8 mouse cellular contexts compared by ENCODE assay signal in the genomic region with DNA sequence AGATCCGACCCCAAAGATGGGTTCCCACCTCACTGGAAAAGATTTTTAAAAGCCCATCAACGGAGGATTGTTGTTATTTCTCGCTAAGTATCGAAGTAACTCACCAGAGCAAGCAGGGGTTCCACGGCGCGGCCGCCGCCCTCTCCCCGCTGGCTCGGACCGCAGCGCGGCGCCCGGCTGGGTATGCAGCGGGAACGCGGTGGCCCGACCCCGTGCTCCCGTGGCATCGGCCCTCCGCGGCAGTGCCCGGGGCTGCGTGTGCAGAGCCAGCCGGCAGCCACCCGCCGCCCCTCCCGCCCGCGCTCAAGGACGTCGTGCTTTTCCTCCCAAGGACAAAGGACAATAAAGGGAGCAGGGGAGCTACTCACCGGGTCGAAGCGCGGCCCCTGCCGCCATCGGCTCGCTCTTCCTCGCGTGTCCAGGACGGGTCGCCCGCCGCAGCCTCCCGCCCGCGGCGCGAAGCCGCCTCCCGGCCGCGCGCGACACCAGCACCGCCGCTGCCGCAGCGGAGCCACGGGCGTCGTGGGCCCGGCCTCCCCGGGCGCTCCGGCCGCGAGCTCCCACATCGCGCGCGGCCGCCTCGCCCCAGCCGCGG. TPM values are rescaled to one million over a fixed set of nuclear protein-coding genes. Genes with fewer than 3 reads are reported as not detected.
DNase-seq lines count a peak whose midpoint lies in the region; ATAC-seq and TF ChIP-seq lines count a peak whose summit lies in the region.

No protein-coding gene starts in this region.

- H3K4me3 ChIP-seq in bone marrow macrophage, adult 2 months (ENCODE audit: insufficient read depth, low read length) = peak overlapping the region; percentile 94
- H3K4me3 ChIP-seq in forebrain, embryonic 12.5 days (replicated peaks) = peak overlapping the region; percentile 95
- H3K4me3 ChIP-seq in hindbrain, embryonic 15.5 days = peak overlapping the region; percentile 86
- H3K4me3 ChIP-seq in limb, embryonic 13.5 days = peak overlapping the region; percentile 100

- ATAC-seq in forebrain, embryonic 12.5 days (ENCODE audit: low FRiP score) = peak; percentile 32
- 0 out of 2 replicates have a peak, but pooled peaks have one; percentile 0 for ATAC-seq in hindbrain, embryonic 15.5 days (ENCODE audit: low FRiP score, low read depth)
- no peak for ATAC-seq in limb, embryonic 13.5 days (ENCODE audit: low FRiP score, low read depth)

- TF ChIP-seq CTCF in bone marrow macrophage, adult 2 months (IDR thresholded peaks at IDR 0.05; ENCODE audit: low read depth, low read length) = no peak

- peaks cover 9% of the 10 kb centered on the region; the same call in 1 of the 2 replicates for H3K4me1 ChIP-seq in bone marrow macrophage, adult 2 months (ENCODE audit: control insufficient read depth, insufficient read depth, low read length)
- peaks cover 18% of the 10 kb centered on the region for H3K4me1 ChIP-seq in forebrain, embryonic 12.5 days
- H3K4me1 ChIP-seq in hindbrain, embryonic 15.5 days (replicated peaks) = peaks cover 11% of the 10 kb centered on the region
- peaks cover 12% of the 10 kb centered on the region for H3K4me1 ChIP-seq in limb, embryonic 13.5 days

- no peaks in the 10 kb centered on the region for H3K9me3 ChIP-seq in forebrain, embryonic 12.5 days
- H3K9me3 ChIP-seq in hindbrain, embryonic 15.5 days = no peaks in the 10 kb centered on the region
- H3K9me3 ChIP-seq in limb, embryonic 13.5 days = no peaks in the 10 kb centered on the region

- peak overlapping the region; percentile 100 for H3K9ac ChIP-seq in forebrain, embryonic 12.5 days
- peak overlapping the region; percentile 100 for H3K9ac ChIP-seq in hindbrain, embryonic 15.5 days
- H3K9ac ChIP-seq in limb, embryonic 13.5 days = peak overlapping the region; percentile 100

- H3K4me2 ChIP-seq in forebrain, embryonic 12.5 days = peak overlapping the region; percentile 19; the same call in 1 of the 2 replicates
- peak overlapping the region; percentile 59; the same call in 1 of the 2 replicates for H3K4me2 ChIP-seq in hindbrain, embryonic 15.5 days
- H3K4me2 ChIP-seq in limb, embryonic 13.5 days (replicated peaks) = 0 out of 2 replicates have a peak overlapping the region, but pooled peaks have one; percentile 50

- TF ChIP-seq POLR2A in bone marrow macrophage, adult 2 months (IDR thresholded peaks at IDR 0.05; ENCODE audit: borderline replicate concordance, low read depth, low read length) = no peak

- peak; percentile 46 for DNase-seq in layer of hippocampus, adult 11-12 months (ENCODE audit: low spot score)
- no peak for DNase-seq in layer of hippocampus, adult 18-20 months (ENCODE audit: low spot score in 2 of 2)
- DNase-seq in natural killer cell, adult 2 months (ENCODE audit: low spot score in 2 of 2) = peak; percentile 33 to 50
- DNase-seq in thymus, postnatal 0 days (ENCODE audit: low spot score) = peak; percentile 43

- no peaks in the 10 kb centered on the region for H3K36me3 ChIP-seq in forebrain, embryonic 12.5 days (replicated peaks)
- no peaks in the 10 kb centered on the region for H3K36me3 ChIP-seq in hindbrain, embryonic 15.5 days
- no peaks in the 10 kb centered on the region for H3K36me3 ChIP-seq in limb, embryonic 13.5 days

- H3K27me3 ChIP-seq in forebrain, embryonic 12.5 days = no peaks in the 10 kb centered on the region
- no peaks in the 10 kb centered on the region for H3K27me3 ChIP-seq in hindbrain, embryonic 15.5 days
- H3K27me3 ChIP-seq in limb, embryonic 13.5 days = no peaks in the 10 kb centered on the region

- H3K27ac ChIP-seq in bone marrow macrophage, adult 2 months (ENCODE audit: insufficient read depth, low read depth, low read length) = peak overlapping the region; percentile 98
- peak overlapping the region; percentile 100 for H3K27ac ChIP-seq in forebrain, embryonic 12.5 days
- peak overlapping the region; percentile 100 for H3K27ac ChIP-seq in hindbrain, embryonic 15.5 days (replicated peaks)
- H3K27ac ChIP-seq in limb, embryonic 13.5 days = peak overlapping the region; percentile 100

- WGBS in forebrain, embryonic 12.5 days = under 1% methylated on average over 62 of the region's 80 CpGs
- under 1% methylated on average over 60 of the region's 80 CpGs for WGBS in hindbrain, embryonic 15.5 days
- WGBS in limb, embryonic 13.5 days = under 1% methylated on average over 70 of the region's 80 CpGs

RNA-seq across cellular contexts. Expression of a gene that starts 16.1 kb away (rescaled TPM):
- total RNA-seq in layer of hippocampus, adult 18-20 months (2021) = 10 to 100 TPM; 50.7 to 55.7 TPM
- polyA plus RNA-seq in bone marrow macrophage, adult 2 months (2012; ENCODE audit: insufficient read depth, insufficient read length, missing spikeins) = 44.4 and 47.9 TPM in 2 replicates
- 69.4 and 78.8 TPM in 2 replicates for polyA plus RNA-seq in forebrain, embryonic 12.5 days (2016; fragmentation: Nextera tagmentation; extraction: Ambion mirVana)
- polyA plus RNA-seq in hindbrain, embryonic 15.5 days (2015; fragmentation: Nextera tagmentation; extraction: Ambion mirVana) = 34.9 and 37.2 TPM in 2 replicates
- 62.5 and 66.3 TPM in 2 replicates for polyA plus RNA-seq in limb, embryonic 13.5 days (2015; fragmentation: Nextera tagmentation; extraction: Ambion mirVana)
- 52.6 and 64.2 TPM in 2 replicates for polyA plus RNA-seq in thymus, postnatal 0 days (2015; fragmentation: Nextera tagmentation; extraction: Ambion mirVana)

Comparison
In these comparisons a context has a peak if more than half of its experiments do, and no peak if none do; other contexts are left out.
1. DNase-seq: peak in layer of hippocampus, adult 11-12 months (single experiment), natural killer cell, adult 2 months (2 of 2) and thymus, postnatal 0 days (single experiment); none in layer of hippocampus, adult 18-20 months (0 of 2).
2. Peak in every context shown above with its lines, with median percentiles within 50 percentile points of each other: H3K27ac ChIP-seq, H3K4me3 ChIP-seq, H3K4me2 ChIP-seq and H3K9ac ChIP-seq.